ENCODE assay signal across 11 mouse cellular contexts in genomic region chr4:149734730-149735475, GRCm38 (mm10). TPM values are rescaled to one million over a fixed set of nuclear protein-coding genes. Genes with fewer than 3 reads are reported as not detected.
DNase-seq lines count a peak whose midpoint lies in the region; ATAC-seq lines count a peak whose summit lies in the region.
"Had no signal": no experiment of that assay in that cellular context is flagged by ENCODE, and none has a peak within 500 bp of the region (broad histone marks: within the 10 kb centered on the region; RNA-seq: fewer than 3 reads in every experiment).

No protein-coding gene starts in this region.

- H3K27ac ChIP-seq in heart, embryonic 13.5 days (replicated peaks), result no peak overlapping the region
- H3K27ac ChIP-seq in neural tube, embryonic 12.5 days, result no peak overlapping the region
- H3K27ac ChIP-seq in hindbrain, embryonic 14.5 days, result no peak overlapping the region

- no peaks in the 10 kb centered on the region for H3K9me3 ChIP-seq in heart, embryonic 13.5 days
- no peaks in the 10 kb centered on the region for H3K9me3 ChIP-seq in neural tube, embryonic 12.5 days
- no peaks in the 10 kb centered on the region for H3K9me3 ChIP-seq in hindbrain, embryonic 14.5 days (ENCODE audit: control insufficient read depth, low read length)
- H3K9me3 ChIP-seq: limb, embryonic 15.5 days had no signal

- H3K4me1 ChIP-seq in heart, embryonic 13.5 days, result peaks cover 68% of the 10 kb centered on the region
- peaks cover 54% of the 10 kb centered on the region for H3K4me1 ChIP-seq in neural tube, embryonic 12.5 days
- peaks cover 54% of the 10 kb centered on the region for H3K4me1 ChIP-seq in hindbrain, embryonic 14.5 days (replicated peaks; ENCODE audit: control insufficient read depth, insufficient read depth, low read length)

- H3K4me3 ChIP-seq in heart, embryonic 13.5 days, result no peak overlapping the region
- H3K4me3 ChIP-seq in neural tube, embryonic 12.5 days, result no peak overlapping the region
- no peak overlapping the region for H3K4me3 ChIP-seq in hindbrain, embryonic 14.5 days (replicated peaks; ENCODE audit: low read length)
- H3K4me3 ChIP-seq: limb, embryonic 15.5 days had no signal

- DNase-seq in heart, postnatal 36 days, result no peak
- no peak for DNase-seq in neural tube, embryonic 10.5 days (ENCODE audit: extremely low spot score, low spot score)
- DNase-seq in hindbrain, embryonic 14.5 days (ENCODE audit: low spot score), result no peak
- no peak for DNase-seq in frontal cortex, postnatal 36 days (ENCODE audit: low spot score in 2 of 2)
- no peak for DNase-seq in left cerebral cortex, postnatal 4 days
- DNase-seq: lung, postnatal 36 days; thymus, postnatal 14 days had no signal

- H3K9ac ChIP-seq in heart, embryonic 13.5 days, result peak overlapping the region; percentile 65
- peak overlapping the region; percentile 29; the same call in 1 of the 2 replicates for H3K9ac ChIP-seq in neural tube, embryonic 12.5 days
- peak overlapping the region; percentile 31 for H3K9ac ChIP-seq in hindbrain, embryonic 14.5 days
- H3K9ac ChIP-seq: limb, embryonic 15.5 days had no signal

- no peak for ATAC-seq in heart, embryonic 13.5 days (ENCODE audit: extremely low read depth, insufficient number of reproducible peaks, low FRiP score, low TSS enrichment)
- ATAC-seq in neural tube, embryonic 12.5 days (ENCODE audit: low FRiP score, low read depth), result no peak
- no peak for ATAC-seq in hindbrain, embryonic 14.5 days (ENCODE audit: low FRiP score)
- no peak for ATAC-seq in monocyte, adult 5-6 weeks (replicated peaks; ENCODE audit: insufficient number of reproducible peaks, low FRiP score, low TSS enrichment, poor library complexity, severe bottlenecking)

- no peaks in the 10 kb centered on the region for H3K27me3 ChIP-seq in heart, embryonic 13.5 days (replicated peaks)
- H3K27me3 ChIP-seq in neural tube, embryonic 12.5 days (replicated peaks), result no peaks in the 10 kb centered on the region
- no peaks in the 10 kb centered on the region for H3K27me3 ChIP-seq in hindbrain, embryonic 14.5 days (ENCODE audit: control insufficient read depth, insufficient read depth, low read length)
- H3K27me3 ChIP-seq: limb, embryonic 15.5 days had no signal

- 72% methylated on average over 10 of the region's 10 CpGs for WGBS in heart, embryonic 13.5 days
- 82% methylated on average over 10 of the region's 10 CpGs for WGBS in neural tube, embryonic 12.5 days
- WGBS in hindbrain, embryonic 14.5 days, result 77% methylated on average over 10 of the region's 10 CpGs

- intact Hi-C loops in heart, postnatal 36 days (cut with DNase I), result no loop called here
- intact Hi-C loops in left cerebral cortex, postnatal 4 days (cut with DNase I), result no loop called here

- peak overlapping the region; percentile 97; the same call in 1 of the 2 replicates for H3K4me2 ChIP-seq in heart, embryonic 13.5 days
- peak overlapping the region; percentile 27; the same call in 1 of the 2 replicates for H3K4me2 ChIP-seq in neural tube, embryonic 12.5 days (replicated peaks)
- peak overlapping the region; percentile 87 for H3K4me2 ChIP-seq in hindbrain, embryonic 14.5 days (replicated peaks)
- H3K4me2 ChIP-seq: limb, embryonic 15.5 days had no signal

- H3K36me3 ChIP-seq in heart, embryonic 13.5 days, result peaks cover 19% of the 10 kb centered on the region
- H3K36me3 ChIP-seq in neural tube, embryonic 12.5 days, result peaks cover 19% of the 10 kb centered on the region
- peaks cover 20% of the 10 kb centered on the region for H3K36me3 ChIP-seq in hindbrain, embryonic 14.5 days (replicated peaks; ENCODE audit: control insufficient read depth, insufficient read depth)

RNA-seq across cellular contexts. Expression of gene Tmem201, which starts 2.9 kb away (rescaled TPM):
- 41.4 and 42.1 TPM in 2 replicates for polyA plus RNA-seq in heart, embryonic 13.5 days (2015; fragmentation: Nextera tagmentation; extraction: Ambion mirVana)
- total RNA-seq in heart, postnatal 36 days (2021), result 10 to 100 TPM; 87.7 to 90.5 TPM
- 41.4 and 42.3 TPM in 2 replicates for polyA plus RNA-seq in neural tube, embryonic 12.5 days (2016; fragmentation: Nextera tagmentation; extraction: Ambion mirVana)
- polyA plus RNA-seq in hindbrain, embryonic 14.5 days (2014; fragmentation: Nextera tagmentation; extraction: Ambion mirVana), result 29.9 and 31.9 TPM in 2 replicates
- 10 to 100 TPM; 57.8 to 60.1 TPM for total RNA-seq in left cerebral cortex, postnatal 4 days (2021)
- 2.9 to 5.3 TPM (median 3.1 TPM) in 3 replicates for total RNA-seq in monocyte, adult 5-6 weeks (2017)

RNA-seq across cellular contexts. Expression of gene Pik3cd, which starts 32.5 kb away (rescaled TPM):
- polyA plus RNA-seq in heart, embryonic 13.5 days (2015; fragmentation: Nextera tagmentation; extraction: Ambion mirVana), result 3.0 and 3.1 TPM in 2 replicates
- 1 to 10 TPM; 4.3 to 5.9 TPM for total RNA-seq in heart, postnatal 36 days (2021)
- polyA plus RNA-seq in neural tube, embryonic 12.5 days (2016; fragmentation: Nextera tagmentation; extraction: Ambion mirVana), result 20.7 and 22.9 TPM in 2 replicates
- polyA plus RNA-seq in hindbrain, embryonic 14.5 days (2014; fragmentation: Nextera tagmentation; extraction: Ambion mirVana), result 15.3 and 16.5 TPM in 2 replicates
- 10 to 100 TPM; 46.2 to 53.7 TPM for total RNA-seq in left cerebral cortex, postnatal 4 days (2021)
- total RNA-seq in monocyte, adult 5-6 weeks (2017), result 112 to 213 TPM (median 125 TPM) in 3 replicates

RNA-seq across cellular contexts. Expression of gene Slc25a33, which starts 39.2 kb away (rescaled TPM):
- 5.9 and 7.4 TPM in 2 replicates for polyA plus RNA-seq in heart, embryonic 13.5 days (2015; fragmentation: Nextera tagmentation; extraction: Ambion mirVana)
- 10 to 100 TPM; 27.0 to 45.2 TPM for total RNA-seq in heart, postnatal 36 days (2021)
- polyA plus RNA-seq in neural tube, embryonic 12.5 days (2016; fragmentation: Nextera tagmentation; extraction: Ambion mirVana), result 24.9 and 25.4 TPM in 2 replicates
- polyA plus RNA-seq in hindbrain, embryonic 14.5 days (2014; fragmentation: Nextera tagmentation; extraction: Ambion mirVana), result 38.2 and 40.2 TPM in 2 replicates
- total RNA-seq in left cerebral cortex, postnatal 4 days (2021), result 10 to 100 TPM; 18.6 to 19.4 TPM
- 9.8 to 16.9 TPM (median 13.1 TPM) in 3 replicates for total RNA-seq in monocyte, adult 5-6 weeks (2017)

Comparison
In these comparisons a context has a peak if more than half of its experiments do, and no peak if none do; other contexts are left out.
1. H3K4me2 ChIP-seq: peak in every context shown above with its lines; median percentile 97 in heart, embryonic 13.5 days; 87 in hindbrain, embryonic 14.5 days; 27 in neural tube, embryonic 12.5 days.
2. RNA of gene Pik3cd, which starts 32.5 kb away (total RNA-seq): 112 to 213 TPM in monocyte, adult 5-6 weeks and 46.2 to 53.7 TPM in left cerebral cortex, postnatal 4 days; 4.3 to 5.9 TPM in heart, postnatal 36 days; every median in the first group is over 4 times any median in the second.
3. Peak in every context shown above with its lines, with median percentiles within 50 percentile points of each other: H3K9ac ChIP-seq.